Mouse (Mus musculus): ENCODE results near the gene Zfp114. TPM values are rescaled to one million over a fixed set of nuclear protein-coding genes. Genes with fewer than 3 reads are reported as not detected.

The Zfp114 gene
- polyA plus RNA-seq, 1 experiment from 2014 or later = 6.1 TPM

DNA sequence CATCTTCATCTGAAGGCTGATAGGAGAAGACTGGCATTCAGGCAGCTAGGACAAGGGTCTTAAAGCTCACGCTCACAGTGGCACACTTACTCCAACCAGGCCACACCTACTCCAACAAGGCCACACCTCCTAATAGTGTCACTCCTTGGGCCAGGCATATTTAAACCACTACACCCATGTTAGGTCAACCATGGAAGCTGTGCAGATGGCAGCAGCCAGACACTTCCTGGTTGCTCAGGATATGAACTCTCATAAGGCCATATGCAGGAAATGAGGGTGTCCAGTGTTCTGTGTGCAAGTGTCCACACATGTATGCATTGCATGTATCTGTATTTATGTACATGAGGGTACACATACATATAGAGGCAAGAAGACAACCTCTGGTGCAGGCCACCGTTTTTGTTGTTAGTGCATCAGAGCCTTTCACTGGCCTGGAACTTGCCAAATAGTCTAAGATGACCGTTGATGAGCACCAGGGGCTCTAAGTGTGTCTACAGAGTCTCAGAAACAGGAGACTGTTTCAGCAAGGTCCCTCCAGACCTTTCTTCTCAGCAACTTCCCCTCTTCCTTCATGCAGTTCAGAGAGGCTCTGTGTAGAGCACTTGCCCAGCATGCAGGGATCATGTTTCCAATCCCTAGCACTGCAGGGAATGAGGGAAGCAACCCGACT is 14.2 kb downstream of the Zfp114 start:
- ATAC-seq (ENCODE audit: low read depth) = no peak
- Histone ChIP-seq H3K9me3 (ENCODE audit: control insufficient read depth, low read length) (0 out of 2 replicates have a peak, but pooled peaks cover 2% of the 10 kb centered on the region), H3K4me1 (replicated peaks; ENCODE audit: control insufficient read depth, insufficient read depth, low read length) (no peaks in the 10 kb centered on the region), H3K36me3 (ENCODE audit: control insufficient read depth, insufficient read depth, low read length) (peaks cover 5% of the 10 kb centered on the region), H3K4me3 (ENCODE audit: low read length) (no peak overlapping the region), H3K9ac (ENCODE audit: low read length) (no peak overlapping the region), H3K4me2 (ENCODE audit: low read depth, low read length) (no peak overlapping the region), H3K27me3 (ENCODE audit: control insufficient read depth, insufficient read depth, low read depth, low read length) (no peaks in the 10 kb centered on the region), H3K27ac (ENCODE audit: low read length) (no peak overlapping the region)
- 57% methylated on average over 4 of the region's 4 CpGs for WGBS

DNA sequence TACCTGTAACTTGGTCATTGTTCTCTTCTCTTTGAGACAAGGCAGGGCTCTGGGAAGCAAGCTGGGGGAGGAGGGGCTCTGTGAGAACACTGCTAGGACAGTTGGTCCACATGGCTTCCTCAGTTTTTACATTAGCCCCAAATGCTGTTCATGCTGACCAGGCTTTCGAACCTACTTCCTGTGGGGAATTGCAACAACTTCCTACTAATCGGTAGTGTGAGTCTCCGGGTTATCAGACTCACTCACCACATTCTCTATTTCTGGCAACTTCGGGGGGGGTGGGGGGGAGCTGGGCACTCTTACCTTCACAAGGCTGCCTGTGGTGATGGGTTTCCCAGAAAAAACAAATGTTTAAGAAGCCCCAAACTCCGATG is 14.7 kb downstream of the Zfp114 start:
- no peaks in the 10 kb centered on the region for H3K27me3 ChIP-seq (ENCODE audit: control insufficient read depth, insufficient read depth, low read depth, low read length)
- no peak overlapping the region for H3K4me3 ChIP-seq (ENCODE audit: low read length)
- no peaks in the 10 kb centered on the region for H3K4me1 ChIP-seq (replicated peaks; ENCODE audit: control insufficient read depth, insufficient read depth, low read length)
- no peak overlapping the region for H3K9ac ChIP-seq (ENCODE audit: low read length)
- H3K27ac ChIP-seq (ENCODE audit: low read length) = no peak overlapping the region
- no peak for ATAC-seq (ENCODE audit: low read depth)
- no peak overlapping the region for H3K4me2 ChIP-seq (ENCODE audit: low read depth, low read length)
- whole genome bisulfite sequencing = 54% methylated on average over 5 of the region's 5 CpGs
- H3K36me3 ChIP-seq (ENCODE audit: control insufficient read depth, insufficient read depth, low read length) = peaks cover 11% of the 10 kb centered on the region
- peaks cover 2% of the 10 kb centered on the region; the same call in 1 of the 2 replicates for H3K9me3 ChIP-seq (ENCODE audit: control insufficient read depth, low read length)

GRCm38 (mm10) chr7:24191361-24191760 is 16.5 kb downstream of the Zfp114 start:
- Histone ChIP-seq H3K4me2 (ENCODE audit: low read depth, low read length) (no peak overlapping the region), H3K4me1 (replicated peaks; ENCODE audit: control insufficient read depth, insufficient read depth, low read length) (no peaks in the 10 kb centered on the region), H3K27ac (ENCODE audit: low read length) (no peak overlapping the region), H3K36me3 (ENCODE audit: control insufficient read depth, insufficient read depth, low read length) (peaks cover 17% of the 10 kb centered on the region), H3K9ac (ENCODE audit: low read length) (no peak overlapping the region), H3K9me3 (ENCODE audit: control insufficient read depth, low read length) (peaks cover 2% of the 10 kb centered on the region; the same call in 1 of the 2 replicates), H3K4me3 (ENCODE audit: low read length) (no peak overlapping the region), H3K27me3 (ENCODE audit: control insufficient read depth, insufficient read depth, low read depth, low read length) (no peaks in the 10 kb centered on the region)
- WGBS = 75% methylated on average over 2 of the region's 2 CpGs
- no peak for ATAC-seq (ENCODE audit: low read depth)

DNA sequence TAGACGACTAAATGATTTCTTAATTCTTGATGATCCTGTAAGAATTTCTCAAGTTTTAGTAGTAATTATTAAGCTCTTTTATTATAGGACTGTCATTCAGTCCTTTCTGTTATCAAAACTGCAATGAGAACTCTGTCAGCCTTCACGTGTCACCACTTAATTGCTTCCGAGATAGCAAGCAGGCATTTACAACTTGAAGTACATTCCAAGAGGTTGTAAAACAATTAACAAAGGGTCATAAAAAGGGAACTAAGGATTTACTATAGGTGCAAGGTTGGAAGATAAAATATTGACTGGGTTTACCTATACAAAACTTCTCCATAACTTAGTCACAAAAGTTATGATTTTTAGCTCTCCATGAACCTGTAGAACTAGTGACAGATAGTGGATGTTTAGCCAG is 18.3 kb downstream of the Zfp114 start:
- Histone ChIP-seq H3K27me3 (ENCODE audit: control insufficient read depth, insufficient read depth, low read depth, low read length) (no peaks in the 10 kb centered on the region), H3K4me2 (ENCODE audit: low read depth, low read length) (no peak overlapping the region), H3K4me1 (replicated peaks; ENCODE audit: control insufficient read depth, insufficient read depth, low read length) (no peaks in the 10 kb centered on the region), H3K9ac (ENCODE audit: low read length) (no peak overlapping the region), H3K4me3 (ENCODE audit: low read length) (no peak overlapping the region), H3K9me3 (ENCODE audit: control insufficient read depth, low read length) (peaks cover 2% of the 10 kb centered on the region; the same call in 1 of the 2 replicates), H3K27ac (ENCODE audit: low read length) (no peak overlapping the region), H3K36me3 (ENCODE audit: control insufficient read depth, insufficient read depth, low read length) (peaks cover 29% of the 10 kb centered on the region)
- WGBS = 79% methylated on average over 3 of the region's 3 CpGs
- ATAC-seq (ENCODE audit: low read depth) = no peak

DNA sequence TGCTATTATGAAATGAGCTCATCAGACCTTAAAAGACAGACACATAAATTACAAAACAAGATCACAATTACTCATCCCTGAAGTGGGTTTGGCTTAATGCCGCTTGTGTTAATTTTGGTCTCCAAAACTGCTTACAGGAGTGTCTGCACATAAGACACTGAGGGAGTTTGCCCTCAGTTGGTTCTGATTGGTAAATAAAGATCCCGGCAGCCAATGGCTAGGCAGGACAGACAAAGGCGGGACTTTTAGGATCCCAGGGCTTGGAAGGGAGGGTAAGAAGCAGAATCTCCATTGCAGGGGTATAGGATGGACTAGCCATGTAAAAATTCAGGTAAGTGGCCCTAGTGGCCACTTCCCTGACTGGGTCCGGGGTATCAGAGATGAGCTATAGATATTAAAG is 22.1 kb downstream of the Zfp114 start:
- no peak overlapping the region for H3K9ac ChIP-seq (ENCODE audit: low read length)
- H3K27me3 ChIP-seq (ENCODE audit: control insufficient read depth, insufficient read depth, low read depth, low read length) = no peaks in the 10 kb centered on the region
- H3K4me1 ChIP-seq (replicated peaks; ENCODE audit: control insufficient read depth, insufficient read depth, low read length) = no peaks in the 10 kb centered on the region
- H3K36me3 ChIP-seq (ENCODE audit: control insufficient read depth, insufficient read depth, low read length) = peaks cover 58% of the 10 kb centered on the region
- H3K9me3 ChIP-seq (ENCODE audit: control insufficient read depth, low read length) = peaks cover 7% of the 10 kb centered on the region
- 94% methylated on average over 4 of the region's 4 CpGs for WGBS
- H3K27ac ChIP-seq (ENCODE audit: low read length) = no peak overlapping the region
- ATAC-seq (ENCODE audit: low read depth) = no peak
- H3K4me2 ChIP-seq (ENCODE audit: low read depth, low read length) = no peak overlapping the region
- H3K4me3 ChIP-seq (ENCODE audit: low read length) = no peak overlapping the region

- WGBS = 9% methylated on average over 24 of the region's 24 CpGs
- H3K27ac ChIP-seq (ENCODE audit: low read length) = peak overlapping the region; percentile 88
- peaks cover 7% of the 10 kb centered on the region; the same call in 1 of the 2 replicates for H3K4me1 ChIP-seq (replicated peaks; ENCODE audit: control insufficient read depth, insufficient read depth, low read length)
- peak overlapping the region; percentile 81 for H3K4me2 ChIP-seq (ENCODE audit: low read depth, low read length)
- no peaks in the 10 kb centered on the region for H3K27me3 ChIP-seq (ENCODE audit: control insufficient read depth, insufficient read depth, low read depth, low read length)
- ATAC-seq (ENCODE audit: low read depth) = peak; percentile 94
- H3K36me3 ChIP-seq (ENCODE audit: control insufficient read depth, insufficient read depth, low read length) = peaks cover 17% of the 10 kb centered on the region
- H3K9ac ChIP-seq (ENCODE audit: low read length) = peak overlapping the region; percentile 94
- H3K9me3 ChIP-seq (ENCODE audit: control insufficient read depth, low read length) = no peaks in the 10 kb centered on the region
- peak overlapping the region; percentile 78 for H3K4me3 ChIP-seq (ENCODE audit: low read length)
Measured at GRCm38 (mm10) chr7:24207488-24208261, 32.8 kb downstream of the Zfp114 start.

GRCm38 (mm10) chr7:24208282-24208886 is 33.5 kb downstream of the Zfp114 start:
- no peaks in the 10 kb centered on the region for H3K9me3 ChIP-seq (ENCODE audit: control insufficient read depth, low read length)
- H3K36me3 ChIP-seq (ENCODE audit: control insufficient read depth, insufficient read depth, low read length) = peaks cover 13% of the 10 kb centered on the region
- peak overlapping the region; percentile 81 for H3K4me2 ChIP-seq (ENCODE audit: low read depth, low read length)
- 62% methylated on average over 7 of the region's 7 CpGs for WGBS
- H3K9ac ChIP-seq (ENCODE audit: low read length) = no peak overlapping the region
- H3K4me3 ChIP-seq (ENCODE audit: low read length) = peak overlapping the region; percentile 78
- H3K27ac ChIP-seq (ENCODE audit: low read length) = no peak overlapping the region
- H3K4me1 ChIP-seq (replicated peaks; ENCODE audit: control insufficient read depth, insufficient read depth, low read length) = peaks cover 7% of the 10 kb centered on the region; the same call in 1 of the 2 replicates
- H3K27me3 ChIP-seq (ENCODE audit: control insufficient read depth, insufficient read depth, low read depth, low read length) = no peaks in the 10 kb centered on the region
- peak; percentile 13; the same call in 1 of the 2 replicates for ATAC-seq (ENCODE audit: low read depth)

- Histone ChIP-seq H3K4me2 (ENCODE audit: low read depth, low read length) (no peak overlapping the region), H3K4me1 (replicated peaks; ENCODE audit: control insufficient read depth, insufficient read depth, low read length) (peaks cover 7% of the 10 kb centered on the region; the same call in 1 of the 2 replicates), H3K9ac (ENCODE audit: low read length) (no peak overlapping the region), H3K27ac (ENCODE audit: low read length) (no peak overlapping the region), H3K4me3 (ENCODE audit: low read length) (no peak overlapping the region), H3K9me3 (ENCODE audit: control insufficient read depth, low read length) (no peaks in the 10 kb centered on the region), H3K27me3 (ENCODE audit: control insufficient read depth, insufficient read depth, low read depth, low read length) (no peaks in the 10 kb centered on the region), H3K36me3 (ENCODE audit: control insufficient read depth, insufficient read depth, low read length) (peaks cover 6% of the 10 kb centered on the region)
- WGBS = 73% methylated on average over 2 of the region's 2 CpGs
- no peak for ATAC-seq (ENCODE audit: low read depth)
Measured at GRCm38 (mm10) chr7:24210296-24210695, 35.4 kb downstream of the Zfp114 start.

GRCm38 (mm10) chr7:24211343-24211742 is 36.5 kb downstream of the Zfp114 start, which contains the start of gene Zfp111:
Gene Zfp111 (minus strand): TSS chr7:24211443.
- ATAC-seq (ENCODE audit: low read depth) = no peak
- Histone ChIP-seq H3K36me3 (ENCODE audit: control insufficient read depth, insufficient read depth, low read length) (no peaks in the 10 kb centered on the region; the same call in 1 of the 2 replicates), H3K27ac (ENCODE audit: low read length) (no peak within 1 kb of the TSS), H3K9me3 (ENCODE audit: control insufficient read depth, low read length) (no peaks in the 10 kb centered on the region), H3K4me2 (ENCODE audit: low read depth, low read length) (no peak within 1 kb of the TSS), H3K4me3 (ENCODE audit: low read length) (no peak within 1 kb of the TSS), H3K4me1 (replicated peaks; ENCODE audit: control insufficient read depth, insufficient read depth, low read length) (peaks cover 7% of the 10 kb centered on the region; the same call in 1 of the 2 replicates), H3K27me3 (ENCODE audit: control insufficient read depth, insufficient read depth, low read depth, low read length) (no peaks in the 10 kb centered on the region), H3K9ac (ENCODE audit: low read length) (no peak within 1 kb of the TSS)
- 78% methylated on average over 5 of the region's 5 CpGs for WGBS
